Mouse (Mus musculus) heart, postnatal 0 days (tissue): Measurements from ENCODE around the gene Stx19.

Experiments
- CTCF ChIP-seq: IDR thresholded peaks from 2 replicates; pipeline ENCODE4 v1.5.1; 2016; ENCODE audit warnings: antibody characterized with exemption, control low read depth, low read depth
- EP300 ChIP-seq: IDR thresholded peaks from 2 replicates; pipeline ENCODE4 v1.6.1; 2016; ENCODE audit warnings: antibody characterized with exemption, low read depth

GRCm38 (mm10) chr16:62832481-62832880 is 18.0 kb downstream of the Stx19 start:
- TF ChIP-seq CTCF (peak; percentile 64), EP300 (no peak)
